Mouse (Mus musculus) ovary, adult 2 months (tissue): ENCODE data around the gene Dpep3. TPM values are rescaled to one million over a fixed set of nuclear protein-coding genes. Genes with fewer than 3 reads are reported as not detected.

Experiments
- polyA plus RNA-seq: library from polyadenylated mRNA; depleted of rRNA; stranded (reverse); fragments of >200 nt; gene quantifications from 2 replicates; pipeline ENCODE4 v1.2.3, GENCODE M21; 2012; rRNA removed

Gene Dpep3
- polyA plus RNA-seq: 0.49 and 0.52 TPM in 2 replicates

GRCm38 (mm10) chr8:105979325-105979724 is at the start of gene Dpep3:
Dpep3 (minus strand) TSS chr8:105979429.

GRCm38 (mm10) chr8:106011643-106011986 is 32.4 kb upstream of the Dpep3 start, which contains the start of gene Ddx28:
Ddx28 (minus strand) TSS chr8:106011882.

GRCm38 (mm10) chr8:106005875-106006274 is 26.6 kb upstream of the Dpep3 start, which contains the start of gene Dpep2nb:
Dpep2nb (minus strand) TSS chr8:106005975.

GRCm38 (mm10) chr8:105990856-105991387 is 11.7 kb upstream of the Dpep3 start, which contains the start of gene Dus2:
Dus2 (plus strand) TSS chr8:105991337.

GRCm38 (mm10) chr8:105965905-105966341 is 13.3 kb downstream of the Dpep3 start, which contains the start of gene Slc12a4:
Slc12a4 (minus strand) TSS chr8:105966097.

GRCm38 (mm10) chr8:105943321-105943739 is 35.9 kb downstream of the Dpep3 start, which contains the start of gene Lcat:
Lcat (minus strand) TSS chr8:105943382.

GRCm38 (mm10) chr8:105938306-105938669 is 40.9 kb downstream of the Dpep3 start, which contains the start of gene Psmb10:
Psmb10 (minus strand) TSS chr8:105938444.

GRCm38 (mm10) chr8:105933762-105934161 is 45.5 kb downstream of the Dpep3 start, which contains the start of gene Ctrl:
Ctrl (minus strand) TSS chr8:105933862.

Other genes with a start within 250 kb of the Dpep3 start
- gene Gfod2, start 220.8 kb downstream of the Dpep3 start, polyA plus RNA-seq: 22.0 and 24.5 TPM in 2 replicates
- 32.9 and 33.2 TPM in 2 replicates for gene Ranbp10, start 152.1 kb downstream of the Dpep3 start, polyA plus RNA-seq
- gene Tsnaxip1, start 151.7 kb downstream of the Dpep3 start, polyA plus RNA-seq: 0.83 and 0.91 TPM in 2 replicates
- gene Cenpt, start 126.2 kb downstream of the Dpep3 start, polyA plus RNA-seq: 25.1 and 31.5 TPM in 2 replicates
- 123 and 125 TPM in 2 replicates for gene Thap11, start 124.3 kb downstream of the Dpep3 start, polyA plus RNA-seq
- gene Nutf2, start 118.8 kb downstream of the Dpep3 start, polyA plus RNA-seq: 43.3 and 62.6 TPM in 2 replicates
- gene Edc4, start 98.5 kb downstream of the Dpep3 start, polyA plus RNA-seq: 140 and 149 TPM in 2 replicates
- gene Nrn1l, start 85.9 kb downstream of the Dpep3 start, polyA plus RNA-seq: 9.7 and 9.8 TPM in 2 replicates
- gene Pskh1, start 79.0 kb downstream of the Dpep3 start, polyA plus RNA-seq: 75.9 and 81.9 TPM in 2 replicates
- gene Ctrl, start 45.6 kb downstream of the Dpep3 start, polyA plus RNA-seq: 4.0 and 6.0 TPM in 2 replicates
- 143 and 177 TPM in 2 replicates for gene Psmb10, start 41.0 kb downstream of the Dpep3 start, polyA plus RNA-seq
- gene Lcat, start 36.0 kb downstream of the Dpep3 start, polyA plus RNA-seq: 5.1 and 8.3 TPM in 2 replicates
- gene Slc12a4, start 13.3 kb downstream of the Dpep3 start, polyA plus RNA-seq: 97.5 and 103 TPM in 2 replicates
- gene Dus2, start 11.9 kb upstream of the Dpep3 start, polyA plus RNA-seq: 10.5 and 12.3 TPM in 2 replicates
- gene Dpep2nb, start 26.5 kb upstream of the Dpep3 start, polyA plus RNA-seq: not detected in 2 replicates
- 14.6 and 19.5 TPM in 2 replicates for gene Ddx28, start 32.5 kb upstream of the Dpep3 start, polyA plus RNA-seq
- gene Nfatc3, start 79.4 kb upstream of the Dpep3 start, polyA plus RNA-seq: 21.8 and 35.0 TPM in 2 replicates
- gene Esrp2, start 157.5 kb upstream of the Dpep3 start, polyA plus RNA-seq: 20.6 and 21.5 TPM in 2 replicates
- gene Pla2g15, start 171.0 kb upstream of the Dpep3 start, polyA plus RNA-seq: 23.2 and 23.3 TPM in 2 replicates
- gene Slc7a6, start 189.4 kb upstream of the Dpep3 start, polyA plus RNA-seq: 48.7 and 68.6 TPM in 2 replicates
- gene Slc7a6os, start 231.5 kb upstream of the Dpep3 start, polyA plus RNA-seq: 23.7 and 26.1 TPM in 2 replicates
- gene Prmt7, start 231.5 kb upstream of the Dpep3 start, polyA plus RNA-seq: 44.0 and 46.4 TPM in 2 replicates